Mouse (Mus musculus) midbrain, embryonic 16.5 days (tissue): ENCODE data around the gene Nt5c. TPM values are rescaled to one million over a fixed set of nuclear protein-coding genes. Genes with fewer than 3 reads are reported as not detected.

Experiments used
- ATAC-seq: fragments of 200-750 bp; cut with Nextera tagmentation; 2 replicates; pipeline ENCODE4 v1.8.0; 2017; ENCODE audit warnings: moderate TSS enrichment
- H3K27ac ChIP-seq: fragments of 300-500 bp; sonication (generic); 2 replicates; pipeline ENCODE4 v1.5.1; 2014; ENCODE audit warnings: mild to moderate bottlenecking, low read length, mixed read lengths
- H3K27me3 ChIP-seq: fragments of 300-500 bp; sonication (generic); 2 replicates; pipeline ENCODE4 v1.6.1; 2014; ENCODE audit warnings: low read depth, low read length, mixed read lengths; ENCODE audit not compliant: control insufficient read depth, insufficient read depth
- H3K36me3 ChIP-seq: fragments of 300-500 bp; sonication (generic); 2 replicates; pipeline ENCODE4 v1.6.1; 2014; ENCODE audit warnings: mild to moderate bottlenecking, low read length, moderate library complexity, mixed read lengths; ENCODE audit not compliant: control insufficient read depth, insufficient read depth
- H3K4me1 ChIP-seq: fragments of 300-500 bp; sonication (generic); 2 replicates; pipeline ENCODE4 v1.6.1; 2014; ENCODE audit warnings: mild to moderate bottlenecking, low read length, mixed read lengths; ENCODE audit not compliant: control insufficient read depth, insufficient read depth
- H3K4me2 ChIP-seq: fragments of 300-500 bp; sonication (generic); 2 replicates; pipeline ENCODE4 v1.6.1; 2014; ENCODE audit warnings: mild to moderate bottlenecking, low read length, mixed read lengths
- H3K4me3 ChIP-seq: fragments of 300-500 bp; sonication (generic); 2 replicates; pipeline ENCODE4 v1.5.1; 2014; ENCODE audit warnings: low read depth, mild to moderate bottlenecking, low read length, moderate library complexity, mixed read lengths
- H3K9ac ChIP-seq: fragments of 300-500 bp; sonication (generic); 2 replicates; pipeline ENCODE4 v1.6.1; 2014; ENCODE audit warnings: low read depth, low read length, mixed read lengths
- H3K9me3 ChIP-seq: fragments of 300-500 bp; sonication (generic); replicated peaks from 2 replicates; pipeline ENCODE4 v1.6.1; 2014; ENCODE audit warnings: mild to moderate bottlenecking, low read length, mixed read lengths; ENCODE audit not compliant: control insufficient read depth, poor library complexity, severe bottlenecking
- WGBS: fragments of 180-500 bp; shearing (Covaris S2); extraction: QIAGEN DNeasy Blood & Tissue Kit; methylation state at CpG from one replicate; pipeline ENCODE4 v1.1.7; 2014; 5-methylcytosine and 5-hydroxymethylcytosine counted together
- polyA plus RNA-seq: library from polyadenylated mRNA; unstranded; fragments of >200 nt; fragmentation: Nextera tagmentation; extraction: Ambion mirVana; gene quantifications from 2 replicates; pipeline ENCODE4 v1.2.1, GENCODE M21; 2015

The Nt5c gene
- polyA plus RNA-seq, 1 experiment from 2014 or later, result 100 TPM

- Histone ChIP-seq H3K27ac (no peak overlapping the region), H3K9me3 (no peaks in the 10 kb centered on the region), H3K36me3 (peaks cover 4% of the 10 kb centered on the region; the same call in 1 of the 2 replicates), H3K4me2 (peak overlapping the region; percentile 62), H3K4me1 (peaks cover 14% of the 10 kb centered on the region), H3K9ac (peak overlapping the region; percentile 75; the same call in 1 of the 2 replicates), H3K4me3 (peak overlapping the region; percentile 57), H3K27me3 (no peaks in the 10 kb centered on the region)
- WGBS, result 33% methylated on average over 6 of the region's 6 CpGs
- no peak for ATAC-seq
Measured at GRCm38 (mm10) chr11:115492387-115492786, 725 bp upstream of the Nt5c start.

GRCm38 (mm10) chr11:115490441-115491355 lies 964 bp downstream of the Nt5c start:
- 20% methylated on average over 25 of the region's 25 CpGs for WGBS
- peak overlapping the region; percentile 62 for H3K4me2 ChIP-seq
- H3K9ac ChIP-seq, result peak overlapping the region; percentile 75
- H3K4me1 ChIP-seq, result peaks cover 14% of the 10 kb centered on the region
- H3K4me3 ChIP-seq, result peak overlapping the region; percentile 57
- H3K27ac ChIP-seq, result peak overlapping the region; percentile 2; the same call in 1 of the 2 replicates
- no peaks in the 10 kb centered on the region for H3K27me3 ChIP-seq
- H3K9me3 ChIP-seq, result no peaks in the 10 kb centered on the region
- no peaks in the 10 kb centered on the region; the same call in 1 of the 2 replicates for H3K36me3 ChIP-seq
- ATAC-seq, result peak; percentile 73

GRCm38 (mm10) chr11:115488551-115489104 lies 3.0 kb downstream of the Nt5c start:
- 92% methylated on average over 18 of the region's 19 CpGs for WGBS
- no peak overlapping the region for H3K4me2 ChIP-seq
- H3K4me3 ChIP-seq, result no peak overlapping the region
- H3K4me1 ChIP-seq, result peaks cover 17% of the 10 kb centered on the region
- ATAC-seq, result no peak
- no peaks in the 10 kb centered on the region for H3K9me3 ChIP-seq
- no peak overlapping the region for H3K9ac ChIP-seq
- H3K27me3 ChIP-seq, result no peaks in the 10 kb centered on the region
- no peaks in the 10 kb centered on the region; the same call in 1 of the 2 replicates for H3K36me3 ChIP-seq
- no peak overlapping the region for H3K27ac ChIP-seq

- no peak for ATAC-seq
- no peaks in the 10 kb centered on the region for H3K27me3 ChIP-seq
- peak overlapping the region; percentile 33; the same call in 1 of the 2 replicates for H3K27ac ChIP-seq
Measured at GRCm38 (mm10) chr11:115485155-115485554, 6.5 kb downstream of the Nt5c start.

GRCm38 (mm10) chr11:115483726-115484125 lies 7.9 kb downstream of the Nt5c start:
- no peaks in the 10 kb centered on the region for H3K27me3 ChIP-seq
- H3K36me3 ChIP-seq, result no peaks in the 10 kb centered on the region; the same call in 1 of the 2 replicates
- no peak overlapping the region for H3K4me3 ChIP-seq
- 17% methylated on average over 6 of the region's 6 CpGs for WGBS
- ATAC-seq, result no peak
- no peaks in the 10 kb centered on the region for H3K9me3 ChIP-seq
- H3K27ac ChIP-seq, result no peak overlapping the region
- H3K9ac ChIP-seq, result no peak overlapping the region
- H3K4me2 ChIP-seq, result no peak overlapping the region
- H3K4me1 ChIP-seq, result 0 out of 2 replicates have a peak, but pooled peaks cover 3% of the 10 kb centered on the region

More at GRCm38 (mm10) chr11:115485155-115485554, 6.5 kb downstream of the Nt5c start:
- H3K9ac ChIP-seq, result 0 out of 2 replicates have a peak overlapping the region, but pooled peaks have one; percentile 25
- 0 out of 2 replicates have a peak, but pooled peaks cover 3% of the 10 kb centered on the region for H3K4me1 ChIP-seq
- no peaks in the 10 kb centered on the region; the same call in 1 of the 2 replicates for H3K36me3 ChIP-seq
- H3K4me3 ChIP-seq, result no peak overlapping the region
- H3K9me3 ChIP-seq, result no peaks in the 10 kb centered on the region
- 29% methylated on average over 12 of the region's 12 CpGs for WGBS
- H3K4me2 ChIP-seq, result no peak overlapping the region

GRCm38 (mm10) chr11:115483278-115483677 lies 8.4 kb downstream of the Nt5c start:
- ATAC-seq, result no peak

GRCm38 (mm10) chr11:115481553-115482259 lies 10.0 kb downstream of the Nt5c start:
- H3K9me3 ChIP-seq, result no peaks in the 10 kb centered on the region
- H3K4me1 ChIP-seq, result peaks cover 10% of the 10 kb centered on the region
- no peak overlapping the region for H3K4me2 ChIP-seq
- no peaks in the 10 kb centered on the region for H3K36me3 ChIP-seq
- no peak overlapping the region for H3K9ac ChIP-seq
- no peak overlapping the region for H3K4me3 ChIP-seq
- ATAC-seq, result no peak
- 90% methylated on average over 6 of the region's 6 CpGs for WGBS
- no peak overlapping the region for H3K27ac ChIP-seq
- no peaks in the 10 kb centered on the region for H3K27me3 ChIP-seq

More at GRCm38 (mm10) chr11:115483278-115483677, 8.4 kb downstream of the Nt5c start:
- H3K9ac ChIP-seq, result no peak overlapping the region
- H3K36me3 ChIP-seq, result no peaks in the 10 kb centered on the region
- no peaks in the 10 kb centered on the region for H3K9me3 ChIP-seq
- WGBS, result 69% methylated on average over 11 of the region's 11 CpGs
- H3K4me3 ChIP-seq, result no peak overlapping the region
- no peak overlapping the region for H3K27ac ChIP-seq
- no peaks in the 10 kb centered on the region for H3K27me3 ChIP-seq
- H3K4me2 ChIP-seq, result no peak overlapping the region
- 0 out of 2 replicates have a peak, but pooled peaks cover 3% of the 10 kb centered on the region for H3K4me1 ChIP-seq

GRCm38 (mm10) chr11:115478296-115478938 lies 13.2 kb downstream of the Nt5c start:
- H3K9ac ChIP-seq, result no peak overlapping the region
- H3K4me3 ChIP-seq, result no peak overlapping the region
- H3K9me3 ChIP-seq, result no peaks in the 10 kb centered on the region
- peaks cover 27% of the 10 kb centered on the region for H3K4me1 ChIP-seq
- ATAC-seq, result no peak
- 89% methylated on average over 9 of the region's 9 CpGs for WGBS
- H3K27ac ChIP-seq, result no peak overlapping the region
- no peaks in the 10 kb centered on the region for H3K36me3 ChIP-seq
- no peaks in the 10 kb centered on the region for H3K27me3 ChIP-seq
- no peak overlapping the region for H3K4me2 ChIP-seq
